Mouse (Mus musculus) macrophage (primary cell): Measurements from ENCODE around the gene Nfasc. TPM values are rescaled to one million over a fixed set of nuclear protein-coding genes. Genes with fewer than 3 reads are reported as not detected.

Experiments used
- polyA plus RNA-seq: library from polyadenylated mRNA; stranded (reverse); fragments of 250-400 nt; gene quantifications from 3 replicates; pipeline ENCODE4 v1.2.4, GENCODE M21; 2018; ENCODE audit warnings: inconsistent platforms

Gene Nfasc
- polyA plus RNA-seq, 1 experiment from 2014 or later, result not detected

Other genes starting within 250 kb of the Nfasc start
- gene Tmem81, start 235.6 kb downstream of the Nfasc start, polyA plus RNA-seq, result 4.3 to 7.6 TPM (median 5.6 TPM) in 3 replicates
- gene Cntn2, start 198.5 kb downstream of the Nfasc start, polyA plus RNA-seq, result not detected in 3 replicates
- gene Lrrn2, start 138.5 kb upstream of the Nfasc start, polyA plus RNA-seq, result not detected in 3 replicates